Mouse (Mus musculus) heart, embryonic 15.5 days (tissue): Measurements from ENCODE around the gene Leng1. TPM values are rescaled to one million over a fixed set of nuclear protein-coding genes. Genes with fewer than 3 reads are reported as not detected.
"Not testable (repeated sequence)": the region's sequence is repeated elsewhere in the genome, so short reads cannot be mapped to it uniquely, and the experiment has no call there.

Source experiments
- ATAC-seq: fragments of 200-750 bp; cut with Nextera tagmentation; replicated peaks from 2 replicates; pipeline ENCODE4 v1.8.0; 2017; ENCODE audit warnings: low read depth, moderate TSS enrichment; ENCODE audit not compliant: insufficient number of reproducible peaks, insufficient read depth, low FRiP score
- H3K27ac ChIP-seq: fragments of 300-500 bp; sonication (generic); 2 replicates; pipeline ENCODE4 v1.5.1; 2015; ENCODE audit warnings: mild to moderate bottlenecking, inconsistent platforms
- H3K27me3 ChIP-seq: fragments of 300-500 bp; sonication (generic); 2 replicates; pipeline ENCODE4 v1.6.1; 2015; ENCODE audit warnings: inconsistent platforms
- H3K36me3 ChIP-seq: fragments of 300-500 bp; sonication (generic); 2 replicates; pipeline ENCODE4 v1.6.1; 2015; ENCODE audit warnings: mild to moderate bottlenecking, inconsistent platforms
- H3K4me1 ChIP-seq: fragments of 300-500 bp; sonication (generic); replicated peaks from 2 replicates; pipeline ENCODE4 v1.6.1; 2015; ENCODE audit warnings: inconsistent platforms
- H3K4me2 ChIP-seq: fragments of 300-500 bp; sonication (generic); 2 replicates; pipeline ENCODE4 v1.6.1; 2015; ENCODE audit warnings: inconsistent platforms, mild to moderate bottlenecking, moderate library complexity
- H3K4me3 ChIP-seq: fragments of 300-500 bp; sonication (generic); 2 replicates; pipeline ENCODE4 v1.5.1; 2015; ENCODE audit warnings: mild to moderate bottlenecking, inconsistent platforms
- H3K9ac ChIP-seq: fragments of 300-500 bp; sonication (generic); 2 replicates; pipeline ENCODE4 v1.6.1; 2015; ENCODE audit warnings: mild to moderate bottlenecking, inconsistent platforms
- H3K9me3 ChIP-seq: fragments of 300-500 bp; sonication (generic); replicated peaks from 2 replicates; pipeline ENCODE4 v1.6.1; 2016; ENCODE audit warnings: inconsistent platforms
- WGBS: fragments of 180-500 bp; shearing (Covaris S2); methylation state at CpG from one replicate; pipeline ENCODE4 v1.1.7; 2015; ENCODE audit warnings: mixed read lengths; 5-methylcytosine and 5-hydroxymethylcytosine counted together
- polyA plus RNA-seq: library from polyadenylated mRNA; unstranded; fragments of >200 nt; fragmentation: Nextera tagmentation; extraction: Ambion mirVana; gene quantifications from 2 replicates; pipeline ENCODE4 v1.2.1, GENCODE M21; 2015

Gene Leng1
- polyA plus RNA-seq, 1 experiment from 2014 or later: 19.8 TPM

DNA sequence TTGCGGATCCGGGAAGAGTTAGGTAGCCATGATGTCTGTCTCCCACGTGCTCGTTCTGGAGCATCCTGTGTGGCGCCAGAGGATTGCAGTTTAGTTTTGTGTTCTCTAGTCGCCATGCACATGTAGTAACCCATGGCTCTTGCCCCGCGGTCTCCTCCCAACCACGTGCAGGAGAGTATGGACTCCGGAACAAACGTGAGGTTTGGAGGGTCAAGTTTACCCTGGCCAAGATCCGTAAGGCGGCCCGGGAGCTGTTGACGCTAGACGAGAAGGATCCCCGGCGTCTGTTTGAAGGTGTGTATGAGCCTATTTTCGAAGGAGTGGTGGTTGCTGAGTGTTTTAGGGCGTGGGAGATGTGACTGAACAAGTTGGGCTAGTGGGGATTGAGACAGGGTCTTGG lies 38.8 kb upstream of the Leng1 start:
- H3K4me3 ChIP-seq: peak overlapping the region; percentile 79
- H3K27ac ChIP-seq: peak overlapping the region; percentile 91
- no peaks in the 10 kb centered on the region for H3K9me3 ChIP-seq
- peak overlapping the region; percentile 76 for H3K9ac ChIP-seq
- WGBS: 0% methylated on average over 20 of the region's 20 CpGs
- peak; percentile 14; the same call in 1 of the 2 replicates for ATAC-seq
- peaks cover 18% of the 10 kb centered on the region for H3K4me1 ChIP-seq
- no peaks in the 10 kb centered on the region for H3K27me3 ChIP-seq
- H3K36me3 ChIP-seq: peaks cover 34% of the 10 kb centered on the region
- peak overlapping the region; percentile 79 for H3K4me2 ChIP-seq

GRCm38 (mm10) chr7:3703879-3704441 lies 38.3 kb upstream of the Leng1 start, which contains the start of gene Rps9:
Rps9 (plus strand) TSS chr7:3703993.
- peaks cover 39% of the 10 kb centered on the region for H3K36me3 ChIP-seq
- WGBS: 2% methylated on average over 42 of the region's 42 CpGs
- H3K4me1 ChIP-seq: peaks cover 18% of the 10 kb centered on the region

GRCm38 (mm10) chr7:3703148-3703878 lies 37.7 kb upstream of the Leng1 start:
- peak; percentile 25; the same call in 1 of the 2 replicates for ATAC-seq
- H3K27ac ChIP-seq: peak overlapping the region; percentile 91
- H3K4me2 ChIP-seq: peak overlapping the region; percentile 79
- H3K4me1 ChIP-seq: peaks cover 18% of the 10 kb centered on the region
- H3K4me3 ChIP-seq: peak overlapping the region; percentile 79
- no peaks in the 10 kb centered on the region for H3K9me3 ChIP-seq
- no peaks in the 10 kb centered on the region for H3K27me3 ChIP-seq
- H3K9ac ChIP-seq: no peak overlapping the region; the same call in 1 of the 2 replicates
- peaks cover 46% of the 10 kb centered on the region for H3K36me3 ChIP-seq
- 18% methylated on average over 6 of the region's 6 CpGs for WGBS

More at GRCm38 (mm10) chr7:3703879-3704441, 38.3 kb upstream of the Leng1 start, which contains the start of gene Rps9:
- no peaks in the 10 kb centered on the region for H3K9me3 ChIP-seq
- peak within 1 kb of the TSS; percentile 79 for H3K4me2 ChIP-seq
- H3K9ac ChIP-seq: peak within 1 kb of the TSS; percentile 76
- peak within 1 kb of the TSS; percentile 91 for H3K27ac ChIP-seq
- peak within 1 kb of the TSS; percentile 79 for H3K4me3 ChIP-seq
- no peaks in the 10 kb centered on the region for H3K27me3 ChIP-seq
- ATAC-seq: peak; percentile 95

GRCm38 (mm10) chr7:3698471-3698870 lies 32.8 kb upstream of the Leng1 start:
- no peaks in the 10 kb centered on the region for H3K27me3 ChIP-seq
- no peak overlapping the region for H3K4me2 ChIP-seq
- no peak overlapping the region for H3K9ac ChIP-seq
- no peaks in the 10 kb centered on the region for H3K9me3 ChIP-seq
- H3K36me3 ChIP-seq: peaks cover 49% of the 10 kb centered on the region
- no peak for ATAC-seq
- H3K4me1 ChIP-seq: peaks cover 9% of the 10 kb centered on the region
- WGBS: 92% methylated on average over 6 of the region's 6 CpGs
- no peak overlapping the region for H3K27ac ChIP-seq
- H3K4me3 ChIP-seq: no peak overlapping the region

GRCm38 (mm10) chr7:3694949-3695305 lies 29.3 kb upstream of the Leng1 start:
- H3K27ac ChIP-seq: peak overlapping the region; percentile 97
- WGBS: 5% methylated on average over 9 of the region's 9 CpGs
- peak overlapping the region; percentile 94 for H3K4me2 ChIP-seq
- not testable (repeated sequence) for ATAC-seq, H3K27me3 ChIP-seq, H3K9me3 ChIP-seq
- peak overlapping the region; percentile 94 for H3K9ac ChIP-seq
- peaks cover 37% of the 10 kb centered on the region for H3K36me3 ChIP-seq
- peak overlapping the region; percentile 70 for H3K4me3 ChIP-seq
- peaks cover 21% of the 10 kb centered on the region for H3K4me1 ChIP-seq

DNA sequence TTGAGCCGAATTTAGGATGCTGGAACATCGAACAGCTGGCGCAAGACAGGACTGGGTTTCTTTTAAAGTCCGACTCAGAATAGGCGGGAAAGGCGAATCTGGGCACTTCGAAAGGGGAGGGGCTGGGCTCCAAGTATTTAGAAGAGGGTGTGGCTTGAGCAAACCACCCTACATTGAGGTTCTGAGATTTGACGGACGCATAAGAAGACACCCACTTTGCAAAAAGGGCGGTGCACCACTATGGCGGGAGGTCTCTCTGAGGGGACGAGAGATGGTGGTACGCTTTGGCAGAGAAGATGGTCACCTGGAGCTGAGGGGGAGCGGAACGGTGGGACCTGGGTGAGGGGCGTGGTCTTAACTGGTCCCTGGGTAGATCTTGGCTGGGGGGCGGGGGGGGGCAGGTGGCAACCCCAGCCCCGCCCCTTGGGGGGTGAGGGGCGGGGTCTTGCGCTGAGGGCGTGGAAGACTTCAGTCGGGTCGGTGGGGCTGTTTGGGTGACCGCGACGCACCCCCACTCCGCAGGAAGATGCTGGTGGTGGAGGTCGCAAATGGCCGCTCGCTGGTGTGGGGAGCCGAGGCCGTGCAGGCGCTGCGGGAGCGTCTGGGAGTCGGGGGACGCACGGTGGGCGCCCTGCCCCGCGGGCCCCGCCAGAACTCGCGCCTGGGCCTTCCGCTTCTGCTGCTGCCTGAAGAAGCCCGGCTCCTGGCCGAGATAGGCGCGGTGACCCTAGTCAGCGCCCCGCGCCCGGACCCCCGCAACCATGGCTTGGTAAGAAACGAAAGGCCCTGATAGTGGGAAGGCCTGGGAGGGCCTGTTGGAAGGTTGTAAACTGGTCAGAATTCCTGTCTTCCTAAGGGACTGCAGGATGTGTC lies 28.7 kb upstream of the Leng1 start:
- Histone ChIP-seq H3K27ac (peak overlapping the region; percentile 97), H3K27me3 (no peaks in the 10 kb centered on the region), H3K36me3 (peaks cover 32% of the 10 kb centered on the region), H3K9me3 (no peaks in the 10 kb centered on the region), H3K4me3 (peak overlapping the region; percentile 70), H3K4me1 (peaks cover 21% of the 10 kb centered on the region), H3K4me2 (peak overlapping the region; percentile 94), H3K9ac (peak overlapping the region; percentile 94)
- WGBS: under 1% methylated on average over 55 of the region's 55 CpGs
- peak; percentile 60 for ATAC-seq

DNA sequence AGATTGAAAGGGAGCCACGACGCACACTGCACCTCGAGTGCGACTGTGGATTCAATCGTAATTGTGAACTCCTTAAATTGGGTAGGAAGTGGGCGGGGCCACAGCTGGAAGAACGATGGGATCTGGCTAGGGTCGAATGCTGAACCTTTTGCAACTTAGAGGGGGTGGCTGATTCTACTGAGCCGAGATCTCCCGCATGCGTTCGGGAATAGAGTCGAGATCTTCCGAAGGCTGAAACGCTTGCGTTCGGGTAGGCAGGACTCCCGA lies 28.1 kb upstream of the Leng1 start:
- ATAC-seq: no peak
- H3K4me1 ChIP-seq: peaks cover 21% of the 10 kb centered on the region
- H3K9ac ChIP-seq: peak overlapping the region; percentile 94
- no peaks in the 10 kb centered on the region for H3K27me3 ChIP-seq
- H3K4me2 ChIP-seq: peak overlapping the region; percentile 94
- under 1% methylated on average over 18 of the region's 18 CpGs for WGBS
- no peaks in the 10 kb centered on the region for H3K9me3 ChIP-seq
- H3K4me3 ChIP-seq: peak overlapping the region; percentile 70
- H3K27ac ChIP-seq: peak overlapping the region; percentile 97
- peaks cover 26% of the 10 kb centered on the region for H3K36me3 ChIP-seq

GRCm38 (mm10) chr7:3692987-3693808 lies 27.6 kb upstream of the Leng1 start, which contains the start of gene Mboat7:
Mboat7 (minus strand) TSS chr7:3693523.
- Histone ChIP-seq H3K4me1 (peaks cover 21% of the 10 kb centered on the region), H3K27ac (peak within 1 kb of the TSS; percentile 97), H3K36me3 (peaks cover 21% of the 10 kb centered on the region), H3K9me3 (no peaks in the 10 kb centered on the region), H3K9ac (peak within 1 kb of the TSS; percentile 94), H3K27me3 (no peaks in the 10 kb centered on the region), H3K4me2 (peak within 1 kb of the TSS; percentile 94), H3K4me3 (peak within 1 kb of the TSS; percentile 70)
- under 1% methylated on average over 55 of the region's 55 CpGs for WGBS
- ATAC-seq: peak; percentile 89

GRCm38 (mm10) chr7:3692382-3692986 lies 26.8 kb upstream of the Leng1 start, which contains the start of gene Tsen34:
Tsen34 (plus strand) TSS chr7:3692863.
- ATAC-seq: peak; percentile 40
- Histone ChIP-seq H3K27ac (peak within 1 kb of the TSS; percentile 97), H3K36me3 (peaks cover 15% of the 10 kb centered on the region), H3K27me3 (no peaks in the 10 kb centered on the region), H3K9ac (peak within 1 kb of the TSS; percentile 94), H3K9me3 (no peaks in the 10 kb centered on the region), H3K4me1 (peaks cover 21% of the 10 kb centered on the region), H3K4me3 (peak within 1 kb of the TSS; percentile 70), H3K4me2 (peak within 1 kb of the TSS; percentile 94)
- under 1% methylated on average over 49 of the region's 49 CpGs for WGBS

DNA sequence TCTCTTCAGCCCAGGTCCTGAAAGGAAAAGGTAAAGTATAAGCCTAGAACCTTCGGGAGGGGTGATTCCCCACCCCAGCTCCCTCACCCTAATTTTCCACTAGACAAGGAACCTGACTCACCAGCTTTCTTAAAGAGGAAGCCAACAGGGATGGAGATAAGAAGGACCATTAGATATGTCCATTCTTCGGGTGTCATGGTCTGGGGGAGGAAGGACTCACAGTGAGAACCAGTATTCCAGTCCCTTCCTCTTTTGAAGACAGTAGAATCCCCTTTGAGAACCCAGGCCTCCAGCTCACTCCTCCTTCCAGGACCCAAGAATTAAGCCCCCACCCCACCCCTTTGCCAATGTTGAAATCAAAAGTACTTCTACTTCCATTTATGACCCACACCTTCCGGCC lies 26.3 kb upstream of the Leng1 start:
- peak overlapping the region; percentile 97; the same call in 1 of the 2 replicates for H3K27ac ChIP-seq

More for the DNA sequence above, 26.3 kb upstream of the Leng1 start:
- H3K9ac ChIP-seq: peak overlapping the region; percentile 94
- H3K4me1 ChIP-seq: peaks cover 21% of the 10 kb centered on the region
- ATAC-seq: no peak
- no peaks in the 10 kb centered on the region for H3K27me3 ChIP-seq
- whole genome bisulfite sequencing: 27% methylated on average over 3 of the region's 3 CpGs
- H3K9me3 ChIP-seq: no peaks in the 10 kb centered on the region
- H3K36me3 ChIP-seq: peaks cover 9% of the 10 kb centered on the region; the same call in 1 of the 2 replicates
- H3K4me2 ChIP-seq: peak overlapping the region; percentile 94
- H3K4me3 ChIP-seq: peak overlapping the region; percentile 70
